Mouse (Mus musculus) layer of hippocampus, postnatal 14 days (tissue): ENCODE results near the gene Gata5. TPM values are rescaled to one million over a fixed set of nuclear protein-coding genes. Genes with fewer than 3 reads are reported as not detected.

Source experiments
- DNase-seq, 2 experiments: peaks; one replicate each; pipeline ENCODE4 v3.0.0; 2021 to 2022; ENCODE audit warnings: low spot score in 2 of 2, mixed read lengths in 1 of 2
- total RNA-seq, 2 experiments: library from RNA; stranded (reverse); gene quantifications; 2 replicates each; pipeline ENCODE4 v1.2.3; 2021

Gata5 gene
- total RNA-seq, 2 experiments from 2014 or later = not detected

- DNase-seq = no peak
These were observed 23.4 kb downstream of the Gata5 start for GRCm38 (mm10) chr2:180311147-180311546.

DNA sequence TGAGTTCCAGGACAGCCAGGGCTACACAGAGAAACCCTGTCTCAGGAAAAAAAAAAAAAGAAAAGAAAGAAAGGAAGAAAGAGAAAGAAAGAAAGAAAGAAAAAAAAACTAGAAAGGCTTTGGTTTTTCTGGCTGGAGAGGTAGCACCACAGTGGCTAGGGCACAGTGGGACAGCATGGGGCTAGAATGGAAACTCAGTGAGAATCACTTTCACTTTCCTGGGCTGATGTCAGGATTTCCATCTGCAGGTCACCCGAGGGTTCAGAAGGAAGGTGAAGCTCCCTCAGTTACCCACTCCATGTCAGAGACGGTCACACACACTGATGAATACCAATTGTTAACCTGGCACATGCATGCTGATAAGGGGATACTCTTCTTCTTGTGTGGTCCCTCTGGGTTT is 26.8 kb downstream of the Gata5 start:
- no peak for DNase-seq

DNA sequence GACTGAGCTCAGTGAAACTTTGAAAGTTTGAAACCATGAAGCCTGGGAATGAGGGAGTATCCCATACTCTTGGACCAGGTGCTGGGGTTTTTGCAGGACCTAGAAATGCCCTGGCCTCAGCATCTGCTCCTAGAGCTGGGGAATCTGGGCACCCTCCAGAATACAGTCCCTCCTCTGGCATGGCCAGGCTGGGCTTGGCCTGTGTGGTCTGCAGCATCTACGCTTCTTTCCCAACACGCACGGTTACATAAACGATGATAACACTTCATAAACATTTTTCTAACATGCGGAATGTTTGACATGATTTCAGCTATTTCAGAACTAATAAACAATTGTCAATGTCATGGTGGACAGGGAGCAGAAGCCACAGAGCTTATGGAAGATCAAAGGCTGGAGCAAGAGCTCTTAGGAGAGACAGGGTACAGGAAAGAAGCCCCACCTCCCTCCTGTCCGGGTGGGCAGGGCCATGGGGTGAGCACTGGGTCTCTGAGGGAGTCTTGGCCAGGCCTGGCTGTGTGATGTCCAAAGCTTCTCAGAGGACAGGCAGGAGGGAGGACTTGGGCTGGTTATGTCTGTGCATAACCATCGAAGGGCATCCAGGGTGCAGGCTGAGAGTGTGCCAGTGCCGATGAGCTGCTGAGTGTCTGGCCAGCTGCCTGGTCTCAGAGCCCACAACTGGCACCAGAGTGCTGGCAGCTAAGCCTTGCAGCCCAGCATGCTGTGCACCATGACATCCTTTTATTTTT is 27.9 kb downstream of the Gata5 start:
- DNase-seq = peak; percentile 9 to 37

DNA sequence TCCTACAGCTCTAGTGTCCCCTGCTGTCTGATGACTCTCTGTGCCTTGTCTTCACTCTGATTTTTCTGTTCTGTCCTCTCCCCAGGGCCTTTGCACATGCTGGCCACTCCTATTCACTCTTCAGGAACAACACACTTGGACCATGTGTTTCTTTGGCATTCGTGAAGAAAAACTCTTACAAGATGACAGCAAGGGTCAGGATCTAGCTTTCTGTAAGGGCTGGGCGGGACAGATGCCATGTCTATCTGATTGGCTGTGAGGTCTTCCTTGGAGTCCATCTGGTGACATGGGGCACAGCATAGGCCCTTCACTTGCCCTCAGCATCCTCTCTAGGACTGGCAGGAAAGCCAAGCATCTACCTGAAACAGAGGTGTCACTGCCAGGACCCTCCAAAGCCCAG is 28.5 kb downstream of the Gata5 start:
- no peak for DNase-seq

GRCm38 (mm10) chr2:180305490-180305889 is 29.0 kb downstream of the Gata5 start:
- DNase-seq = no peak

DNA sequence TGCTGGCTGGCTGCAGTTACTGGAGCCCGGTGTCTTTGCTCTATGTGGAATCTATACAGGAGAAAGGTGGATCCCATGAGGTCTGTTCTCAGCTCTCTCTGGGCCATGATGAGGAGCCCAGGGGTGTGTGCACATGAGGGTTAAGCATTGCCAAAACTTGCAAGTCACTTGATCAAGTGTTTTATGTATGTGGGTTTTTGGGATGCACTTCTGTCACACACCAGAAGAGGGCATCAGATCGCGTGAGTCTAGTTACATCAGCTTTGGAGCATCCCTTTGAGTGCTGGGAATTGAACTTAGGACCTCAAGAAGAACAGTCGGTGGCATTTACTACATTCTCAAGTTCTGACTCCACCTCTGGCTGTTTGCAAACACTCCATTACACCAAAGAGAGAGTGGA is 29.9 kb downstream of the Gata5 start:
- DNase-seq = no peak

DNA sequence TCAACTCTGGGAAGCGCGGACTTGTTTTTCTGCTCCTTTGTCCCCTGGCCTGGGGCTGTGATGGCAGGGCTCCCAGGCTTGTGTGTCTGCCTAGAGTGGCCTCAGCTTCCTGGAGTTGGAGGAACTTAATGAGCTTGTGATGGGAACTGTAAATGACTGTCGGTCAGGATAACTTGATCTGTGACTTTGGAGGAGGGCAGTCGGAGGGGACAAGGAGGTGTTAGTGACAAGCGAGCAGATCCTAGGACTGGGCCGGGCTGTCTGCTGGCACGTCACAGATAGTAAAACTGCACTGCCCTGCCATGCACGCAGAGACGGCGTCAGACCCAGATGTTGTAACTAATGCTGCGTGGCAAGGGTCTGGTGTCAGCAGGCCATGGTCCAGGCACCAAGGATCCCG is 31.0 kb downstream of the Gata5 start:
- DNase-seq = no peak

- DNase-seq = no peak
These were observed 32.3 kb downstream of the Gata5 start for GRCm38 (mm10) chr2:180302201-180302600.

- no peak for DNase-seq
These were observed 33.7 kb downstream of the Gata5 start for GRCm38 (mm10) chr2:180300771-180301170.

GRCm38 (mm10) chr2:180300252-180300651 is 34.2 kb downstream of the Gata5 start:
- no peak for DNase-seq

- no peak for DNase-seq
These were observed 41.6 kb downstream of the Gata5 start for GRCm38 (mm10) chr2:180292906-180293305.

GRCm38 (mm10) chr2:180292026-180292425 is 42.5 kb downstream of the Gata5 start:
- DNase-seq = no peak

- DNase-seq = no peak
These were observed 42.9 kb downstream of the Gata5 start for GRCm38 (mm10) chr2:180291566-180291965.

- no peak for DNase-seq
These were observed 44.0 kb downstream of the Gata5 start for GRCm38 (mm10) chr2:180290503-180290902.

- DNase-seq = no peak
These were observed 44.9 kb downstream of the Gata5 start, which contains the start of gene Rbbp8nl for GRCm38 (mm10) chr2:180289440-180290108. Gene Rbbp8nl, minus strand, starts transcription at chr2:180289879.

DNA sequence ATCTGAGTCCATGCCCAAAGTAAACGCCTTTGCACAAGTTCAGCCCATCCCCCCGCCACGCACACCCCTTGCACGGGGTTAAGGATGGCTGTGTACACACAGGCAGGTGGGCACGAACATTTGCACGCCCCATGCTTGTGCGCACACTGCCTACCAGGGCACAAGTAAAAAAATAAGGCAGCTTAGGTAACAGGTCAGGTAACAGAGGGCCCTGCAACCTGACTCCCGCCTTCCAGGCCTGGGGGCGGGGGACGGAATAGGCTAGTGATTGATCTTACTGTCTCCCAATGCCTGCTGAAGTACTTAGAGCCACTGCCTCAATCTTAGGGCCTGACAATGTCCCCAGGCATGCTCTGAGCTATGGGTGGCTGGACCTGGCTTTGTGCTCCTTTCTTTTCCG is 45.5 kb downstream of the Gata5 start:
- DNase-seq = no peak

- DNase-seq = no peak
These were observed 55.2 kb downstream of the Gata5 start for GRCm38 (mm10) chr2:180279321-180279720.

DNA sequence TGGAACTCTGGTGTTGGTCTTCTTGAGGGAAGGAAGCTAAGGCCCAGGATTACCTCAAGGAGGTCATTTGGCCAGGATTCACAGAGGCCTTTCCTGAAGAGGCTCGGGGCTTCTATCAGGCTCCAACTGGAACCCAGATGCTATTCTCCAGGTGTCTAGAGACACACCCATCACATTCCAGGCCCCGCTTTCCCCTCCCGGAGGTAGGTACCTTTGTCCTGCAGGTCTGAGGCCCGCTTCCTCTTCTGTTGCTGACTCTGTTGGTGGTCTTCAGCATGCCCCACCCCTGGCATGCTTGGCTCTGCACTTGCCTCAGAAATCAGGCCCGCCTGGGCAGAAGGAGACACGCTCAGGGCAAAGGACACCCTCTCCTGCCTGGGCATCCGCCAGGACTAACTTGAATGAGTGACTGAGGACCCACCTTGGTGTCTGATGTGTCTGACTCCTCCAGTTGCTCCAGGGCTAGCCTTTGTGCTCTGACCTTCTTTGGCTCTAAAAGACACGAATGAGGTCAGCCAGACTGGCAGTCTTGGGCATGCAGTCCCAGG is 56.7 kb downstream of the Gata5 start:
- no peak for DNase-seq

- no peak for DNase-seq
These were observed 57.6 kb downstream of the Gata5 start for GRCm38 (mm10) chr2:180276851-180277259.

DNA sequence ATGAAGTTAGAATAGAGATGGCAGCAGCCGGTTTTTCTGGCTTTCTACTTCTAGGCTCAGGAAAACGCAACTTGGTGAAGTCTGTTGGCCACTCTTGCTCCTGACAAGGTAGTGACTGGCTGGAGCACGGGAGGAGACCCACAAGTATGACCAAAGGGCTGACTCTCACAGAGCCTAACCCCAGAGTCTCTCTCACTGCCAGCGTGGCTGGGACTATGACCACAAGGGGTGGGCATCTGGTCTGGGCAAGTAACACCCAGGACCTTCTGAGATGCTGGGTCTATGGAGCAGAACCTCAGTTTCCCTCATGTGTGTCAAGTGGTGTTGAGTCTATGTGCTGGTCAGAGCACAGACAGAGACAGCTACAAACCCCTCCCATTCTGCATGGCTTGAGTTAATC is 58.1 kb downstream of the Gata5 start:
- DNase-seq = no peak

DNA sequence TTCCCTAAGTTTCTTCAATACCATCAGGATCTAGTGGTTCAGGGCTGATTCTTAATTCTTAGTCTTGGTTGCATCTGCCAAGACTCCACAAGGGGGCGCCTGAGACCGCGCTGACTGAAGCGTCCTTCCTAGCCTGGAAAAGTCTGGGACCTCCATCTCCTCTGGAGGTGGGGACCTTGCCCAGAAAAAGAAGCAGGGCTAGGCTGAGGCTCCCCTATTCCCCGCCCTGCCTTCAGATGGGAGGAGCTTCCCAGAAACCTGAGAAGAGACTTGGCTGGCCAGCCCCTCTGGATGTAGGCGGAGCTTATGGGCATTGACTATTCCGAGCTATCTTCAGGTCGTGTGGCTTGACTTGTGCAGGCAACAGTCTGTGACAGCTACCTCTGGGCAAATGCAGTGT is 58.7 kb downstream of the Gata5 start:
- DNase-seq = peak; percentile 75 to 81
